Mouse (Mus musculus) MEL (cell line): Measurements from ENCODE around the gene Hmx3. TPM values are rescaled to one million over a fixed set of nuclear protein-coding genes. Genes with fewer than 3 reads are reported as not detected.

Experiments
- DNase-seq: peaks from one replicate; pipeline ENCODE4 v3.0.0; 2011; ENCODE audit warnings: low read depth, low spot score
- H3K27ac ChIP-seq: 2 replicates; pipeline ENCODE4 v1.5.1; 2012; ENCODE audit warnings: low read depth, mild to moderate bottlenecking, control low read depth, low read length, moderate library complexity; ENCODE audit not compliant: control insufficient read depth
- H3K27me3 ChIP-seq, 2 experiments: fragments of 150-350 bp in 1 of 2; sonication (generic) in 1 of 2; 2 replicates each; pipeline ENCODE4 v1.6.1; 2012; ENCODE audit warnings: low read length in 2 of 2, mild to moderate bottlenecking in 2 of 2, improper control_type of control experiment in 1 of 2, moderate library complexity in 1 of 2; ENCODE audit not compliant: insufficient read depth in 2 of 2, control insufficient read depth in 1 of 2
- H3K36me3 ChIP-seq, 2 experiments: 2 replicates each; pipeline ENCODE4 v1.6.1; 2012 to 2014; ENCODE audit warnings: low read length in 2 of 2, improper control_type of control experiment in 1 of 2, inconsistent platforms in 1 of 2, mild to moderate bottlenecking in 1 of 2; ENCODE audit not compliant: insufficient read depth in 2 of 2, control insufficient read depth in 1 of 2
- H3K4me1 ChIP-seq, 2 experiments: fragments of 150-350 bp in 1 of 2; sonication (generic) in 1 of 2; 2 replicates each; pipeline ENCODE4 v1.6.1; 2012; ENCODE audit warnings: low read length in 2 of 2, improper control_type of control experiment in 1 of 2, mild to moderate bottlenecking in 1 of 2; ENCODE audit not compliant: insufficient read depth in 2 of 2, control insufficient read depth in 1 of 2
- H3K4me3 ChIP-seq, 2 experiments: fragments of 150-350 bp in 1 of 2; sonication (generic) in 1 of 2; 2 replicates each; pipeline ENCODE4 v1.5.1; 2012; ENCODE audit warnings: low read depth in 2 of 2, low read length in 2 of 2, mild to moderate bottlenecking in 2 of 2, moderate library complexity in 2 of 2, control low read depth in 1 of 2, improper control_type of control experiment in 1 of 2; ENCODE audit not compliant: control insufficient read depth in 1 of 2, insufficient read depth in 1 of 2
- H3K79me2 ChIP-seq: 2 replicates; pipeline ENCODE4 v1.6.1; 2012; ENCODE audit warnings: mild to moderate bottlenecking, low read length, moderate library complexity; ENCODE audit not compliant: control insufficient read depth, poor library complexity, insufficient read depth
- H3K9ac ChIP-seq: 2 replicates; pipeline ENCODE4 v1.6.1; 2012; ENCODE audit warnings: low read depth, mild to moderate bottlenecking, control low read depth, low read length, moderate library complexity; ENCODE audit not compliant: control insufficient read depth, poor library complexity, severe bottlenecking
- H3K9me3 ChIP-seq: fragments of 150-350 bp; sonication (generic); replicated peaks from 2 replicates; pipeline ENCODE4 v1.6.1; 2012; ENCODE audit warnings: mild to moderate bottlenecking, low read length, improper control_type of control experiment, moderate library complexity; ENCODE audit not compliant: insufficient read depth
- CHD1 ChIP-seq: IDR thresholded peaks from 2 replicates; pipeline ENCODE4 v1.6.1; 2012; ENCODE audit warnings: low read depth, mild to moderate bottlenecking, inconsistent platforms, low read length, improper control_type of control experiment
- CTCF ChIP-seq, 3 experiments: IDR thresholded peaks in 2 of 3; conservative IDR thresholded peaks in 1 of 3; 2 replicates each; pipeline ENCODE4 v1.5.1; 2011 to 2012; ENCODE audit warnings: low read length in 3 of 3, low read depth in 2 of 3, mild to moderate bottlenecking in 2 of 3, improper control_type of control experiment in 1 of 3, inconsistent platforms in 1 of 3, mixed read lengths in 1 of 3, moderate library complexity in 1 of 3; ENCODE audit not compliant: control insufficient read depth in 1 of 3, insufficient read depth in 1 of 3, poor library complexity in 1 of 3, severe bottlenecking in 1 of 3
- E2F4 ChIP-seq: IDR thresholded peaks from 2 replicates; pipeline ENCODE4 v1.6.1; 2011; ENCODE audit warnings: low read depth, low read length, improper control_type of control experiment, borderline replicate concordance
- EP300 ChIP-seq, 2 experiments: IDR thresholded peaks; 2 replicates each; pipeline ENCODE4 v1.6.1; 2011; ENCODE audit warnings: improper control_type of control experiment in 2 of 2, low read length in 2 of 2, low read depth in 1 of 2, mild to moderate bottlenecking in 1 of 2
- ETS1 ChIP-seq: IDR thresholded peaks from 2 replicates; pipeline ENCODE4 v1.6.1; 2012; ENCODE audit warnings: low read depth, mild to moderate bottlenecking, inconsistent platforms, low read length, improper control_type of control experiment, moderate library complexity
- GABPA ChIP-seq: IDR thresholded peaks from 2 replicates; pipeline ENCODE4 v1.6.1; 2012; ENCODE audit warnings: low read depth, mild to moderate bottlenecking, inconsistent platforms, low read length, improper control_type of control experiment, moderate library complexity
- GATA1 ChIP-seq: IDR thresholded peaks from 2 replicates; pipeline ENCODE4 v1.6.1; 2011; ENCODE audit warnings: low read depth, low read length, improper control_type of control experiment
- MAX ChIP-seq: IDR thresholded peaks from 2 replicates; pipeline ENCODE4 v1.6.1; 2011; ENCODE audit warnings: low read length, improper control_type of control experiment
- MXI1 ChIP-seq: IDR thresholded peaks from 2 replicates; pipeline ENCODE4 v1.6.1; 2011; ENCODE audit warnings: mild to moderate bottlenecking, low read depth, low read length, improper control_type of control experiment
- MYB ChIP-seq: IDR thresholded peaks from 2 replicates; pipeline ENCODE4 v1.6.1; 2011; ENCODE audit warnings: mild to moderate bottlenecking, low read depth, low read length, improper control_type of control experiment
- MYC ChIP-seq: IDR thresholded peaks from 2 replicates; pipeline ENCODE4 v1.6.1; 2011; ENCODE audit warnings: low read depth, mild to moderate bottlenecking, low read length, improper control_type of control experiment, moderate library complexity
- NELFE ChIP-seq: IDR thresholded peaks from 2 replicates; pipeline ENCODE4 v1.6.1; 2011; ENCODE audit warnings: low read depth, low read length, improper control_type of control experiment
- NRF1 ChIP-seq: IDR thresholded peaks from 2 replicates; pipeline ENCODE4 v1.6.1; 2014; ENCODE audit warnings: low read depth, mild to moderate bottlenecking, inconsistent platforms, low read length, improper control_type of control experiment, moderate library complexity; ENCODE audit not compliant: poor library complexity, insufficient read depth, severe bottlenecking
- POLR2A ChIP-seq, 2 experiments: IDR thresholded peaks; 2 replicates each; pipeline ENCODE4 v1.6.1; 2011 to 2012; ENCODE audit warnings: low read length in 2 of 2, mild to moderate bottlenecking in 2 of 2, control low read depth in 1 of 2, improper control_type of control experiment in 1 of 2, low read depth in 1 of 2, moderate library complexity in 1 of 2; ENCODE audit not compliant: control insufficient read depth in 1 of 2, insufficient read depth in 1 of 2, poor library complexity in 1 of 2
- RAD21 ChIP-seq: IDR thresholded peaks from 2 replicates; pipeline ENCODE4 v1.6.1; 2011; ENCODE audit warnings: mild to moderate bottlenecking, low read depth, low read length, improper control_type of control experiment
- RCOR1 ChIP-seq: IDR thresholded peaks from 2 replicates; pipeline ENCODE4 v1.6.1; 2012; ENCODE audit warnings: low read depth, mild to moderate bottlenecking, inconsistent platforms, low read length, improper control_type of control experiment
- SIN3A ChIP-seq: IDR thresholded peaks from 2 replicates; pipeline ENCODE4 v1.6.1; 2012; ENCODE audit warnings: low read length, improper control_type of control experiment, inconsistent platforms
- SMC3 ChIP-seq: IDR thresholded peaks from 2 replicates; pipeline ENCODE4 v1.6.1; 2011; ENCODE audit warnings: low read depth, low read length, improper control_type of control experiment
- TAL1 ChIP-seq: IDR thresholded peaks from 2 replicates; pipeline ENCODE4 v1.6.1; 2012; ENCODE audit warnings: mild to moderate bottlenecking, inconsistent platforms, low read length, moderate library complexity, mixed read lengths
- TBP ChIP-seq: IDR thresholded peaks from 2 replicates; pipeline ENCODE4 v1.8.0; 2011; ENCODE audit warnings: low read depth, low read length, improper control_type of control experiment
- TCF12 ChIP-seq: IDR thresholded peaks from 2 replicates; pipeline ENCODE4 v1.6.1; 2014; ENCODE audit warnings: low read depth, mild to moderate bottlenecking, inconsistent platforms, low read length, improper control_type of control experiment, moderate library complexity
- ZMIZ1 ChIP-seq: IDR thresholded peaks from 2 replicates; pipeline ENCODE4 v1.6.1; 2012; ENCODE audit warnings: low read depth, mild to moderate bottlenecking, inconsistent platforms, low read length, improper control_type of control experiment, moderate library complexity
- polyA plus RNA-seq, 2 experiments: library from polyadenylated mRNA; stranded (reverse) in 1 of 2; unstranded in 1 of 2; fragments of >175 nt in 1 of 2; fragments of >200 nt in 1 of 2; gene quantifications; 2 replicates each; pipeline versions ENCODE4 v1.2.1 to v1.2.4; 2012; ENCODE audit warnings: low replicate concordance in 2 of 2, low read depth in 1 of 2; ENCODE audit not compliant: insufficient read length in 2 of 2, insufficient read depth in 1 of 2, missing spikeins in 1 of 2
- total RNA-seq: library from RNA; depleted of rRNA; stranded (reverse); fragments of 300-350 nt; gene quantifications from 2 replicates; pipeline ENCODE4 v1.2.3, GENCODE M21; 2012

Hmx3 gene
- total and polyA plus RNA-seq, 3 experiments: not detected

- Histone ChIP-seq H3K4me1 (peaks cover 3 to 9% of the 10 kb centered on the region in 2 experiments; a peak in 2 of 4 replicates), H3K27ac (peak overlapping the region; percentile 80), H3K9ac (peak overlapping the region; percentile 91), H3K79me2 (peaks cover 34% of the 10 kb centered on the region), H3K36me3 (peaks cover 30 to 40% of the 10 kb centered on the region in 2 experiments), H3K9me3 (no peaks in the 10 kb centered on the region), H3K4me3 (peak overlapping the region; percentile 75 to 100), H3K27me3 (no peaks in the 10 kb centered on the region)
- TF ChIP-seq GABPA (no peak), SIN3A (peak; percentile 43; the same call in 1 of the 2 replicates), MAX (no peak; the same call in 1 of the 2 replicates), POLR2A (IDR thresholded peaks at IDR 0.05; ENCODE audit: control insufficient read depth in 1 of 2, insufficient read depth in 1 of 2, low read depth in 1 of 2, low read length in 2 of 2, poor library complexity in 1 of 2) (peak in 1 of 2 experiments; percentile 6; a peak in 1 of 4 replicates), TAL1 (no peak)
- no peak for DNase-seq
Measured at GRCm38 (mm10) chr7:131560697-131561042, 18.0 kb downstream of the Hmx3 start.

DNA sequence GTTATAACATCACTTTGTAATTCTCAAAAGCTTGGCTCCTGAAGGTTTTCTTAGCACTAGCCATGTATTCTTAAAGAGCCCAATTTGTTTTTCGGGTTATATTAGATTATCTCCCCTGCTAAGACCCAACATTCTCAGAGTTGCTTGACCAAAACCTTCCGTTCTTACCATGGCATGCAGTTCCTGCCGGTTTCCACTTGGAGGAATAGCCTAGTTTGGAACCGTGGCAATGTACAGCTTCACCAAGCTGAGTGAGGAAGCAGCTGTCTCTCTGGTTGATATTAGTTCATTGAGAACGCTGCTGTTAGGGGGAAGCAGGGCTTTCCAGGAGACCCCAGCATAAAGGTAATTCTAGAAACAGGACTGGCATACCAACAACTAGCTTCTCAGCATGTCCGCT is 32.6 kb downstream of the Hmx3 start:
- Histone ChIP-seq H3K9ac (no peak overlapping the region), H3K4me1 (no peaks in the 10 kb centered on the region), H3K4me3 (no peak overlapping the region), H3K9me3 (no peaks in the 10 kb centered on the region), H3K36me3 (peaks cover 0 to 7% of the 10 kb centered on the region in 2 experiments; a peak in 2 of 4 replicates), H3K27ac (no peak overlapping the region), H3K79me2 (no peaks in the 10 kb centered on the region), H3K27me3 (no peaks in the 10 kb centered on the region)
- no peak for DNase-seq
- no peak for TF ChIP-seq SMC3
- TF ChIP-seq POLR2A (IDR thresholded peaks at IDR 0.05; ENCODE audit: control insufficient read depth in 1 of 2, insufficient read depth in 1 of 2, low read depth in 1 of 2, low read length in 2 of 2, poor library complexity in 1 of 2): peak in 1 of 2 experiments; percentile 26; a peak in 1 of 4 replicates
- TF ChIP-seq NRF1: no peak
- no peak for TF ChIP-seq E2F4

- Histone ChIP-seq H3K36me3 (no peaks in the 10 kb centered on the region), H3K79me2 (no peaks in the 10 kb centered on the region)
- no peak for TF ChIP-seq GATA1
- TF ChIP-seq RCOR1: no peak
- no peak for TF ChIP-seq ZMIZ1
- no peak for TF ChIP-seq RAD21
- TF ChIP-seq MAX: no peak
- TF ChIP-seq ETS1: no peak
- no peak for TF ChIP-seq TBP
- TF ChIP-seq MYB: no peak
- TF ChIP-seq TCF12: no peak
- no peak for TF ChIP-seq MYC
- TF ChIP-seq SIN3A: no peak
- TF ChIP-seq CHD1: no peak
- TF ChIP-seq CTCF (IDR thresholded peaks at IDR 0.05 in 2 of 3, conservative IDR thresholded peaks at IDR 0.05 in 1 of 3; ENCODE audit: control insufficient read depth in 1 of 3, insufficient read depth in 1 of 3, low read depth in 2 of 3, low read length in 3 of 3, poor library complexity in 1 of 3, severe bottlenecking in 1 of 3): no peak
- TF ChIP-seq MXI1: no peak
- no peak for TF ChIP-seq EP300 (IDR thresholded peaks at IDR 0.05; ENCODE audit: low read depth in 1 of 2, low read length in 2 of 2)
- no peak for TF ChIP-seq NRF1
- no peak for TF ChIP-seq NELFE
Measured at GRCm38 (mm10) chr7:131582178-131582577, 39.5 kb downstream of the Hmx3 start.

More at GRCm38 (mm10) chr7:131582178-131582577, 39.5 kb downstream of the Hmx3 start:
- H3K9me3 ChIP-seq: no peaks in the 10 kb centered on the region
- peaks cover 0 to 1% of the 10 kb centered on the region in 2 experiments; a peak in 1 of 4 replicates for H3K27me3 ChIP-seq
- H3K27ac ChIP-seq: no peak overlapping the region
- no peak overlapping the region for H3K4me3 ChIP-seq
- DNase-seq: no peak
- H3K9ac ChIP-seq: no peak overlapping the region
- no peaks in the 10 kb centered on the region for H3K4me1 ChIP-seq
